Mouse (Mus musculus) layer of hippocampus, postnatal 14 days (tissue): ENCODE measurements around the gene Mrps27. TPM values are rescaled to one million over a fixed set of nuclear protein-coding genes. Genes with fewer than 3 reads are reported as not detected.

Experiments used
- DNase-seq, 2 experiments: peaks; one replicate each; pipeline ENCODE4 v3.0.0; 2021 to 2022; ENCODE audit warnings: low spot score in 2 of 2, mixed read lengths in 1 of 2
- total RNA-seq, 2 experiments: library from RNA; stranded (reverse); gene quantifications; 2 replicates each; pipeline ENCODE4 v1.2.3; 2021

Gene Mrps27
- total RNA-seq, 2 experiments from 2014 or later, result 25.9 to 26.5 TPM

GRCm38 (mm10) chr13:99434494-99434893 lies 89.9 kb downstream of the Mrps27 start:
- no peak for DNase-seq

GRCm38 (mm10) chr13:99437051-99437450 lies 92.5 kb downstream of the Mrps27 start:
- no peak for DNase-seq

DNA sequence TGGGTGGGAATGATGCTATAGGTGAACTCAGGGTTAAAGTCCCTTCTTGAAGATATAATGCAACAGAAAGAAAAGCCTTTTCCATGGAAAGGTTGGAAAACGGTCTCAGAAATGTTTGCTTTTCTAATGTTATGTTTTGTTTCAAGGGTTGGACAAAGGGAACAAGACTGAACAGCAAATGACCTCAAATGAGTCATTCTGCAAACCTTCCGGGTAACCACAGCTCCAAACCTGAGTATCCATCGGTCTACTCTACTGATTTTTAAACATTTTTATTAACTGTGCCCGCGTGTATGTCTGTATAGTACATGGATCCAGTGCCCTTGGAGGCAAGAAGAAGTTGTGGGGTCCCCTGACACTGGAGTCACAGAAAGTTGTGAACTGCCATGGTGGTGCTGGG lies 94.8 kb downstream of the Mrps27 start:
- DNase-seq, result no peak

- no peak for DNase-seq
Measured at GRCm38 (mm10) chr13:99440228-99440627, 95.6 kb downstream of the Mrps27 start.

DNA sequence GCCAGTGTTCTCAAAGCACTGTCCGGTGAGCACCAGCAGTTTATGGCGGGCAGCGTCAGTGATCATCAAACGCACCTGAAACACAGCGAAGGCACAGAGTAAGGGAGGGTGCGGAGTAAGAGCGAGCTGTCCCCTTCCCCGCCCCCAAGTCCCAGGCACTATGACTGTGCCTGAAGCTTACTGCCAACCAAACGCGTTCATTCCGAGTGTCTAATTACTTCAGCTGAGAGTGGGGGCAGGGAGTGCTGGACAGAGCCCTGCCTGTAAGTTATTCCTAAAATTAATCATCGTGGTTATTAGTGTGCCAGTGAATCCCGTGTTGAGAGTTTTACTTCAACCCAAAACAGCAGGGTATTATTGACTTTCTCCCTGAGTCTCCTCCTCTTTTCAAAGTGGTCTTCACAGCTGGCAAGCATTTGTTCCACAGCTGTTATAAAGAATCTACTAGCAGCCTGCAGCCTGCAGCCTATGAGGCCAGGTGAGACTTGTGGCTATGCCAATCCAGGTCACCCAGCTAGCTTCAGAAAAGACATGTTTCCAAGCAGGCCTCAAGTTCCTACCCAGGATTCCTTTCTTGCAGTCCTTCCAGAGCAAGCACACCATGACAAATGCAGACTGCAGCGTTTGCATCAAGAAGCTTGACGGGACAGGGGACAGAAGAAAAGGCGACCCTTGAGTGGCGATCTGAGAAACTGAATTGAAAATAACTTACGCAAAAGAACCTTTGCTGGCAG lies 97.3 kb downstream of the Mrps27 start:
- no peak for DNase-seq

DNA sequence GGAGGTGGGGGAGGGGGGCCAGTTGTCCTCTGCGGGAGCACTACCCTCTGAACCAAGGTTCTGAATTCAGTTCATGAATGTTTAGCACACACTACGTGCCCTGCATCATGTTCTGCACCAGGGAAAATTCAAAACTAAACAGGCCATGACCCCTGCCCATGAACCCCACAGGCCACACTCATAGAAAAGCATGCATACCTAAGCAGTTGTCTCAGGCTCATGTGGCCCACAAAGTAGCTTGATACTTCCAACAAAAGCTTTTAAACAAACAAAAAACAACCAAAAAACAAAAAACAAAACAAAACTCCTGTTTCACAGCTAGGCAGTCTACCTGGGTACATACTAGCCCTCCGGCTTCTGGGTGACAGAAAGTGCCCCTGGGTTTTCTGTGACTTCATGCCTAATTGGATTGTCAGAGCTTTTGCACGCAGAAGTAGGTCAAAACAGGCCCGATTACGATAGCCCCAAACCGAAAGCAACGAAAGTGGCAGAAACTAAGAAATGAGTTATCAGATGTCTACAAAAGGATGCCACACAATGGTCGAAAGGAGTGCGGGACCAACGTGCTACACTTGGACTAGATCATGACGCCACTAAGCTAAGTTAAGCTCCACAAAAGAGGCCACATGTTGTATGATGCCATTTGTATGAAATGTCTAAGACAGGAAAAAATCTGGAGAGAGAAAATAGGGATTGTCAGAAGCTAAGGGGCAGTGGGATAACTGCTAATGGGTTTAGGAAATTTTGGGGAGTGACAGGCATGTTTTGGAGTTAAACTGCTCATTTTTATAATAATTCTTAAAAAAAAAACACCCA lies 98.1 kb downstream of the Mrps27 start:
- DNase-seq, result no peak

- DNase-seq, result no peak
Measured at GRCm38 (mm10) chr13:99443484-99444175, 99.0 kb downstream of the Mrps27 start.

DNA sequence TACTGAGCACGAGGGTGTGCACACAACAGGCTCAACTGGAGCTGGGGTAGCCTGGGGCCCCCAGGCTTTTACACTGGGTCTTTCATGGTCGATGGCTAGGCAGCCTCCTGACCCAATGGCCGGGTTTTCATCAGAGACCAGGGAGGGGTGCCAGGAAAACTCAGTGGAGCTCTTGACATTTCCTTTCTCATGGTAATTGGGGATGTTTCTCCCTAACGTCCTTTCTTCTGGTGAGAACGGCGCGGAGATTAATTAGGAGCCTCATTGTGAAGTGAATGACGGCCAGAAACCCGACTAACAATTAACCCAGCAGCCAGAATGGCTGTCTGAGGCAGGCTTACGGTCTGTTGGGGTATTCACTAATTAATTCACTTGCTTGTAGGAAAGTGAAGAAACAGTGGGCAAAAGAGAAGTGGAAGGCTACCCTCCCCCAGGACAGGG lies 99.9 kb downstream of the Mrps27 start:
- DNase-seq, result peak in 1 of 2 experiments; percentile 75

- no peak for DNase-seq
Measured at GRCm38 (mm10) chr13:99444880-99445279, 100.3 kb downstream of the Mrps27 start.

- no peak for DNase-seq
Measured at GRCm38 (mm10) chr13:99447002-99447401, 102.4 kb downstream of the Mrps27 start.

GRCm38 (mm10) chr13:99447403-99448199 lies 103.0 kb downstream of the Mrps27 start:
- peak; percentile 62 to 69 for DNase-seq

DNA sequence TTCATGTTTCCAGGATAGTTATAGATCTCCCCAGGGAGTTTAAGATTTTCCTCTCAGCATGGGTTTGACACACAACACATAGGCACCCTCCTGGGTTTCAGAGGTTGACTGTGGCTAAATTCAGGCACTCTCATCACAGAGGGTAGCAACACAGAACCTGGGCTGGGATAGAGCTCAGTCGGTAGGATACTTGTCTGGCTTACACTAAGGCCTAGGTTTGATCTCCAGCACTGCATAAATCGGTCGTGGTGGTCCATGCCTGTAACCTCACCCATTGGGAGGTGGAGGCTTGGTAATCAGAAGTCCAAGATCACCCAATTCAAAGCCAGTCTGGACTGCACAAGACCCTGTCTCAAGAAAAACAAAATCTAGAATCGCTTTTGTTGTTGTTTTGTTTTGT lies 103.7 kb downstream of the Mrps27 start:
- DNase-seq, result no peak

- DNase-seq, result no peak
Measured at GRCm38 (mm10) chr13:99449547-99449946, 105.0 kb downstream of the Mrps27 start.

GRCm38 (mm10) chr13:99450766-99451165 lies 106.2 kb downstream of the Mrps27 start:
- DNase-seq, result peak in 1 of 2 experiments; percentile 75

DNA sequence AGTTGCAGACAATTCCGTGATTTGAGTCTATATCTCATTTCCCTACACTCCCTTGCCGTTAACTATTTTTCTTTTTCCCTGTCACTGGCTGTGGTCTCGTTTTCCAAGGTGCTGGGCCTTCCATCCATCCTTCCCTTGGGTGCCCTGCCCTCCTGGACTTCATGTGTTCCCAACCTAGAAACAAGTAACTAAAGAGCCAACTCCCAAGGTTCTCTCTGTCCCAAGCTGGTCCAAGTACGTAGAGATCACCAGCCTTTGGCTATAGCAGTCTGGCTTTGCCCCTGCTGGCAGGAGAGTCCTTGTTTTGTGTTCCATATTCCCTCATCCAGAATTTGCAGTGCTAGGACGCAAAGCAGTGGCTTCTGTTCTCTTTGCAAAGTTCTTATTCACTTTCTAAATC lies 106.7 kb downstream of the Mrps27 start:
- DNase-seq, result no peak

DNA sequence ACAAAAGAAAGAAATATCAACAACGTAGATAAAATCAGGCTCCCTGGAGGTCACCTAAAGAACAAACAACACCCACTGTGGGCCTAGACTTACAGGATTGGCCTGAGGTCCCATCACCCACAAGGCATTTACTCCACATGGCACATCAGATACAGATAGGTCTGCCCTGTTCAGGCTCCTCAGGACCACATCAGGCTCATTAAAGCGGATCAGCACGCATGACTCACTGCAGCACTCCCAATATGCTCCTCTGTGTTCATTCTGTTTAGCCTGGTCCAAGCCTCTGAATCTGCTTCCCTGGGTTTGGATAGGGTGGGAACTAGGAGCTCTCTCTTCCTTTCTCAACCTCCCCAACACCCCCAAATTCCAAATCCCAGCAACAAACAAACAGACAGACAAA lies 107.9 kb downstream of the Mrps27 start:
- no peak for DNase-seq

- no peak for DNase-seq
Measured at GRCm38 (mm10) chr13:99454977-99455376, 110.4 kb downstream of the Mrps27 start.

DNA sequence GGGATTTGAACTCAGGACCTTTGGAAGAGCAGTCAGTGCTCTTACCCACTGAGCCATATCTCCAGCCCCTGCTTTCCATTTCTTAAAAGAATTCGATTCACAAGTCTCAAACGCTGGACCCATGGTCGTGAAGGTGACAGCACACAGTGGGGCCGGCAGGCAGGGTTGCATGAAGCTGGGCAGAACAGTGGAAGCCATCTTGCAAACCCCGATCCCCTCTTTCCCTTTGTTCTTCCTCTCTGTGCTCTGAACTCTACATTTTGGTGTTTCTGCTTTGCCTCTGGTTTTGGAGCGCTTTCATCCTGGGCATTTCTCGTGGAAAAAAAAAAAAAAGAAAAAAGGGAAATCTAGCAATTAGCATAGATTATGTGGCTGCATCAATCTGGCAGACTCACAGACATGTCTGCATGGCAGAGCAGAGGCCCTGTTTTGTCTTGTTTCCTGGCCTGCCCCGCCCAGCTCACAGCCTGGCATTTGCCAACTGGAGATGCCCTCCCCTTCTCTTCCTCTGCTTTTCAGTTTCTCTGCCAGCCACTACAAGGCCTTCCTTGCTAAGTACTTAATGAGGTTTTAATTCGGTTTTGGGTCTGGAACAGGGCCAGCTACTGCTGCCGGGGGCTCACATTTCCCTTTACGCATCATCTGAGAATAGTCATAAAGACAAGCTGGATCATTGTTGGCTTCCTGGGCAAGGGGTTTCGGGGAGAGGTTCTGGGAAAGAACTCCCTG lies 114.2 kb downstream of the Mrps27 start:
- DNase-seq, result peak in 1 of 2 experiments; percentile 67

DNA sequence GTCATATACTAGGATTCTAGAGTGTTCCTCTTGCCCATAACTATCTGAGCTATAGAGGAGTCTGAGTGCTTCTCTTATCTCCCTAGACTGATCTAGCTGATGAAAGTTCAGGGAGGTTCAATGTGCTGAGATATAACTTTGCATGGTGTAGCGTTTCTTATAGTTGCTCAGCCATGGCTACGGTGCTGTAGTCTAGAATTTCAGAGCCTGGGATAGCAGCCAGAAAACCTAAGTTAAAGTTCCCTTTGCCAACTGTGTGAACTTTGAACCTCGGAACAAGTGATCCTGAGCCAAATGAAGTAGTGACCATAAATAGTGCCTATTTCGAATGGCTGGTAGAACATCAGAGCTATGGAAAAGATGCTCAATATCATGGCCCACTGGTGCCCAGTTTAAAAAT lies 115.0 kb downstream of the Mrps27 start:
- no peak for DNase-seq

DNA sequence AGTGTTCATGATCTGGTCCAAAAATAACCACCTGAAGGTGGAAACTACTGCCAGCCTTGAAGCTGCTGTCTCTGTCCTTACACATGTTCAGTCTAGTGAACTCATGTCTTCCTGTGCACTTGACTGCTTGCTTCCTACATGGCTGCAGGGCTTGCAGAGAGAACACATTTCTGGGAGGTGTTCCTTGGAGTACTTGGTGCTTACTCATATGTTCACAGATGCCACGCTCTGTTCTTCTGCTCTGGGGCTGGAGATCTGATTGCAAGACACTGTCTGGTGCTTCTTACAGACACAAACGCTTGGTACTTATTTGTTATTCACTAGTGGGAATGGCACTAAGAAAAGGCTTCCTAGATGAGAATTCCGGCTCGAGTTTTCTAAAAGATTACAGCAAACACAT lies 117.3 kb downstream of the Mrps27 start:
- DNase-seq, result no peak
